Mouse (Mus musculus) MN1 (cell line): ENCODE data around the gene Osbpl5.
"Not testable (repeated sequence)": the region's sequence is repeated elsewhere in the genome, so short reads cannot be mapped to it uniquely, and the experiment has no call there.

Source experiments
- DNase-seq: peaks from one replicate; pipeline ENCODE4 v3.0.0-alpha.2; 2016; ENCODE audit warnings: low spot score

Gene Osbpl5

DNA sequence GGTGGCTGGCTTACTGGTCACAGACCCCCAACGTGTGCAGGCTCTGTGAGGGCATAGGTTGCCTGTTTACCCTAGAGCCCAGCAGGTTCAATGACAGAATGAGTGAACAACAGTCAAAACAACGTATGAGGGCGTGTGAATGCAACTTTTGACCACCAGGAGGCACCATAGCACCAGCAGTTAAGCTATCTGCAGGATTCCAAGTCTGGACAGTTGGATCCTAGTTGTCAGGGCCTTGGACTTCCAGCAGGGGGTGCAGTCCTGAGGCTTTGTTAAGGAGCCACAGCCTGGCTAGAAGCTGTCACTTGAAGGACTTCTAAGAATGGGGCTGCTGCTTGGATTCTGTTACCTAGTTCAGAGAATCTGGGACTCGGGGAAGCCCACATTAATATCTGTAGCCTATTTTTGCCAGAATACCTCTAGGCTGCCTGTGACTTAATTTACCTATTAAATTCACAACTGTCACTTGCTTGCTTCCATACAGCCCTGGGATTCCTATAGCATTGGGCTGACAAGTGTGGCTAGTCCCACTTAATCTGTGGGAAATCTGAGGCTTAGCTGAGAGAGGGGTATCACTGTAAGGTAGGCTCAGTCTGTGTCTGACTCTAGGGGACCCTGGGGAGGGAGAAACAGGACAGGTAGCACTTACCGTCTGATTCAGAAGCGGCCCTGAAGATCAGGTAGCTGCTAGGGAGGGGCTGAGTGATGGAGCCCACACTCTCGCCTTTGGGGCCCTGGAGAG, 49.9 kb downstream of the Osbpl5 start:
- peak; percentile 95 for DNase-seq

DNA sequence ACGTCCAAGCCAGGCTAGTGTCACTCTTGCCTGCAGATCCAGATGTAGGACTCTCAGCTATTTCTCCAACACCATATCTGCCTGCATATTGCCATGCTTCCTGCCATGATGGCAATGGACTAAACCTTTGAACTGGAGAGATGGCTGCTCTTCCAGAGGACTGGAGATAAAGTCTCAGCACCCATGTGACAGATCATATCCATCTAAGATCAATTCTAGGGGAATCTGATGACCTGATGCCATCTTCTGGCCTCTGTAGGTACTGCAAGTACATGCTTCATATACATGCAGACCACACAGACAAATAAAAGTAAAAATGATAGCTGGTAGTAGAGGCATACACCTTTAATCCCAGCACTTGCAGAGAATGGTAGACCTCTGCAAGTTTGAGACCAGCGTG, 60.6 kb downstream of the Osbpl5 start:
- peak; percentile 19 for DNase-seq

DNA sequence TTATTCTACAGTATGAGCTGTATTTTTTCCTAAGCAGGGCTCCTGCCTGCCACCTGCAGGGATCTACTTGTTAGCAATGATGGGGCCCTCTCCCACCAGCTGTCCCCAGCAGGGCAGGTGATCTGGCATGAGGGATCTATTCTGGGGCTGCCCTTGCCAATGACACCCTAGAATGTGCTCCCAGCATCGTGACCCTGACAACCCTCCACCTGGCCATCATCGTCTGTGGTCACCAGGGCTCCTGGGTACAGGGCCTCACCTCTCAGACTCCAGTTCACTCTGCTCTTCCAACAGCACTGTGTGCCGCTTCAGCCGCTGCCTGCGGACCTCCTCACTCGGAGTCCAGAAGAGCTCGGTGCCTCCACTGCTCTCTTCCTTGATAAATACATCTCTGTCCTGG, 62.2 kb downstream of the Osbpl5 start:
- no peak for DNase-seq

DNA sequence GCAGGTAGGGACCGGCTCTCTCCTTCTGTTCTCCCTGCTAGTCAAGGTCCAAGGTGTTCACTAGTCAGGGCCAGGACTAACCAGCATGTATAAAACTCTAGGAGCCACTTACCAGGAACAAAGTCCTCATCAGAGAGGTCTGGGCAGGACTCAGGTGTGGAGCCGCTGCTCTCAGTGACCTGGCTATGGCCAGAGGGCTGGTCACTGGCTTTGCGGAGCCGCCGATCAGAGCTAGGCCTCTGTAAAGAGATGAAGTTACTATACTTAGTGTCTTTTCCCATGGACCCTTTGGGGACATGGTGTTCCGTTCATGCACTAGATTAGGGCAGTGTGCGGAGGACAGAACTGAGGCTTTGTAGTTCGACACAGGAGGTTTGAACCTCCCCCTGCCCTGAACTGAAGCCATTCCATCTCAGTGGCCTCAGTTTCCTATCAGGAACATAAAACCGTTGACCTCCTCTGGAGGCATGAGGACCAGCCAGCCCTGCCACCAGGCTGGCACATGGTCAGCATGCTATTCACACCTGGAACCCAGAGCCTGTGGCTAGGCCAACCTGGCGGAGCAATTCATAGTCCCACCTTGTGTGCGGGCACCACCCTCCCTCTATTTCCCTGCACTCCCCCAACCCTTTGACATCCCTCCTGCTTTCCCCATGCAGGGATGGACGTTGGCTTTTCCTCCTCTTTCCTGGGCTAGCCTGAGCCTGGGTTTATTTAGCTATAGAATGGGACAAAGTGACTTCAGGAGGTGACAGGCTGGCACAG, 63.9 kb downstream of the Osbpl5 start:
- DNase-seq: no peak

DNA sequence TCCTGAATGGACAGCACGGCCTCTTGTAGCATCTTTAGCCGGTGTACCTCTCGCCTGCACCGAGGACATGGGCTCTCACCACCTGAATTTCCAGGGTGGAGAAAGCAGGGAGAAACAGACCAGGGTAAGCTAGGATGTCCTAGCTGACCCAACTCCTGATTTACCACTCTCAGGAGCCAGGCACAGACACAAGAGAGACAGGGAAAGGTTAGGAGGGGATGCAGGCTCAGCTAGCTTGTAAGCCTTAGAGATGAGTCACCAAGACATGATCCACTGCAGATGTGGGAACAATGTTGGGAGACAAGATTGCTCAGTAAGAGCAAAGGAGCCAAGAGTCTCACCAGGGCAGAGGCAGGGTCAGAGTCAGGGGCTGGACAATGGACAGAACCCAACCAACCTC, 64.9 kb downstream of the Osbpl5 start:
- no peak for DNase-seq

DNA sequence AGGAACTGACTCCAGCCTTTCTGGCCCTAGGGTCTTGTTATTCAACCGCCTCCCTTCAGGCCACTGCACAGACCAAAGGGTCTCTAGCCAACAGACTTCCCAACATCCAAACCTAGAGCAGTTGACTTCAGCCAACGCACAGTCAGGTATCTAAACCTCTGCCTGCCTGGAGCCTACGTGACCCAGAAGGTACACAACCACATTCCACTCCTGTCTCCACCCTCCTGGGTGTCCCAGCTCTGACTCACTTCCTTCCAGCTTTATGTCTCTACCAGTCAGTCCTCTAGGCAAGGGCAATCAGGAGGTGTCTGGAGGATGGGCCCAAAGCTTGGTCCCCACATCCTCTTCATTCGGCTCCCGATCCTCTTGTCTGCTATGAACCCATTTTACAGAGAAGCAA, 65.6 kb downstream of the Osbpl5 start:
- no peak for DNase-seq

DNA sequence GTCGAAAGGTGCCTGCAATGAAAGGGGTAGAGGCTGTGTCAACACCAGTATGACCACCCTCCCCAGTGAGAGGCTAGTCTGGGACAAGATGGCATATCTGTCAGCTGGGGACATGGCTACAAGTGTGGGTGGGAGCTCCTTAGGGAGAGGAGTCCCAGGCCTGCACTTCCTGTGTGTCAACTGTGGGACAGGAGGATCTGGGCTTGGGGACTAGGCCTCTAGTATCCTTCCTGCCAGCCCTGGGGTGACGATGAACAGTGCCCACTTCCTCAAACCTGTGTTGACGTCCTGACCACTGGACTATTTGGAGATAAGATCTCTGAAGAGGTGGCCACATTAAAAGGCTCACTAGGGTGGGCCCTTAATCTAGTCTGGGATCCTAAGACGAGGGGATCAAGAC, 66.8 kb downstream of the Osbpl5 start:
- DNase-seq: no peak

DNA sequence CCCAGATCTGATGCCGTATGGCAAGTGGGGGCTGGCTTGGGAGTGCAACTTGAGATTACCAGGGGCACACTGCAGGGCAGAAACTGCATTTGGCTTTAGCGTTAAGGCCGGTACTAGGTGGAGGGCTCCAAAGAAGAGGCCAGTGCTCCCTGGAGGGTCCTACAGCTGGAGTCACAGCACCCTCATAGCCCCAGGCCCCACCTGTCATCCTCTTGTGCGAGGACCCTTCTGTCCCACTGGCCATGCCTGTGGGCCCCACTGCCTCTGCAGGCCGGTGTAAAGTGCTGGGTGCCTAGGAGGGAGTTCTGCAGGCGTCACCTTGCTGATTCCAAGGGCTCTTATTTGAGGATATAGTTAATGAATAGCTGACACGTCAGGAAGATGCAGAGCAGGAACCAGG, 67.3 kb downstream of the Osbpl5 start:
- DNase-seq: no peak

DNA sequence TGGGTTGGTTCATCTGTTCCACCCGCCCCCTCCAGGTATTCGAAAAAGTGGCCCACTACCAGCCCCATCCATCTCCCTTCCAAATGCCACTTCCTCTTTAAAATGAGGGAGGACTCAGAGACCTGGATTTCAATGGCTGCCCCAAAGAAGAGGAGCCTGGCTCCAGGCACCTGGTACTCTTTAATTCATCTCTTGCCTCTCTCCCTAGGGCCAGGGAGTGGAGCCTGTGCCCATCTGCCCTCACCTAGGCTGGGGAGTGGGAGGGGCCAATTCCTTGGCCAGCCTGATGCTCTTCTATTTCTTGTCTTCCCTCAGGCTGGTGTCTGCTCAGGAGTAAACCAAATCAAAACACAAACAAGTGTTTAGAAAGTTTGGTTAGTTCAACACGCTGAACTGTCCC, 70.1 kb downstream of the Osbpl5 start:
- not testable (repeated sequence) for DNase-seq

DNA sequence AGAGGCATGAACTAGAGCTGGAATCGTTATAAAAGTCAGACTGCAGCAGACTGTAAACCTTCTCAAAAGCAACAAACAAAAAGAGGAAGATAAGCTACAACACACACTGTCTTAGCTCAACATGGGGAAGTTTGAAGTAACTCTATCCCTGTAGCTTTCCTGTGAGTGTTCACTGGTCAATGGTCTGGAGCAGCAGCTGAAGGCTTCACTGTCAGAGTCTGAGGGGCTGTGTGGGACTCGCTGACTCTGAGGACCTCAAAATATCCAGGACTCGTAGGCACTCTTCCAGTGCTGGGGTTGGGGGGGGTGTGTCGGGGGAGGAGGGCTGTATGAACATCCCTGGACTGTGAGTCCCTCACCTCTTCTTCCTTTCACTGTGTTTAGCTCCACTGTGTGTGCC, 70.6 kb downstream of the Osbpl5 start:
- not testable (repeated sequence) for DNase-seq

DNA sequence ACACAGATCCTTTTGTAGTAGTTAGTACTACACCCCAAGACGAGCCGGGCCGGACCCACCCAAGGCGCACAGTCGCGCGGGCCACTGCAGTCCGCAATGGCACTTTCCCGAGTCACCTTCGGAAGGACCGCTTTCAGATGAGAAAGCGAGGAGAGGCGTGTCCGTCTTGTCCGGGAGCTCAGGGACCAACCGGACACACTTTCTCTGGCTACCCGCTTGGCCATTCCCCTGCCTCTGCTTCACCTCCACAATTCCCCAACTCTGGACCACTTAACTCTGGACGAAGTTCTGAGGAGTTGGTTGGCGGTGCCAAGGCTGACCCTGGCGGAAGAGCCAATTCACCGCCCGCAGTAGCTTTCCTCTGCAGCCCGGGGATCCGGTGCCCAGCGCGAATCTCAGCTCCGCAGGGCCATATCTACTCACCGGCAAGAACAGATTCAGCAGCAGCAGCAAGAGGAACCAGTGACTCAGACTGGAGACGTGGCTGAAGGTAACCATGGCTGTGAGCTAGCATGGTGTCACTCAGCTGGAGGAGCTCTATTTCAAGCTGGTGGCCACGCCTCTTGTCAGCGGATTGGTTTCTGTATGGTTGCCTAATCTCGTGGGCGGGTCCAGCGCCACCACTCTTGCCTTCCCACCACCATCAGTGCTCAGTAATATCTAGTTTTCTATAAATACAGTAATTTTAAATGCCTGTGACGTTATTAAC, 71.3 kb downstream of the Osbpl5 start, which contains the start of gene Tnfrsf23:
Gene Tnfrsf23 (minus strand): TSS at position 514 of the 709 bp plus-strand sequence.
- peak; percentile 83 for DNase-seq

DNA sequence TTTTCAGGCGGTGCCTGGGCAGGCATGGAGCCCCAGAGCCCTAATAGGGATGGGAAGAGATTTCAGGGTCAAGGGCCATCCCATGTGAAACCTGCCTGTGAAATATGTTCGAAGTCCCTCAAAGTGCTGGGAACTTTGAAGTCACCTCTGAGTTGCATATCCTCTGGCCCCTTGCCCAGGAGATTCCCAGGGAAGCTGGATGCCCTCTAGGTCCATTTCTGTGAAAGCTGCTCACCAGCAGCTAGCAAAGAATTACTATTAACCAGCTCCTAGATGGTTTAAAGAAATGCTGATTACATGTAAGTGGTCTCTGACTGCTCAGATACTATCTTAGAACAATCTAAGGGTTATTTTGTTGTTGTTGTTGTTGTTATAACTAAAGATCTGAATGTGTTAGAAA, 72.2 kb downstream of the Osbpl5 start:
- DNase-seq: not testable (repeated sequence)

DNA sequence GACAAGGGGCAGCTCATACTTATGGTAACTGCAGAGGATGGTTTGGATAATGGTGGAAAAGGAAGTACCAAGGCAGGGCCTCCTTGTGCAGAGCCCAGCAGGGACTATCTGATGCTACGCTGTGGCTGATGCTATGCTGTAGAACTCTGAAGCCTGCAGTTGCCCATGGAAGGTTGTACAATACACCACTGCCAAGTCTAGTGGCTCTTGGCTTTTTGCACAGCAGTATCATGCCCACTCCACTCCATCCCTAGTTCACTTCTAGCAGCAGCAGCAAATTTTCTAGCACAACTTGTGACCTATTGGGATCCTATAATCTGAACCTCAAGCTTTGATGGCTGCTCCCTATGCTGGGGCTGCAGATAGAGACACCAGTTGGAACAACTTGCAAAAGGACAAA, 75.2 kb downstream of the Osbpl5 start:
- DNase-seq: no peak

DNA sequence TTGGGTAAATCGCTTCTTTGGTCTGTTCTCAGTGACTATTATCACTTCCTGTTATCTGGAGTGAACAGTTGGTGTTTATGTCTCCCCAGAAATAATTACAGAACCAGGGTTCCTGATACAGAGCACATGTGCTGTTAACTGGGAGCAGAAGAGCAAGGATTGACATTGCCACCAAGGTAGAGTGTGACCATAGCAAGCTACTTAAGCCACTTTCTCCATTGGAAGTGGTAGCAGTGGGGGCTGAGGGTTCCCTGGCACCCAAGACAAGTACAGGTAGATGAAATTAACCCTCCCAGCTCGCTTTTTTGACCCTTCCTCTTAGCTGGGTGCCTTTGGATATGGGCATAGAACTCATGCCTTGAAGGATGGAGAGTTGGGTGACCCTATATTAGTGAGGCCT, 75.9 kb downstream of the Osbpl5 start:
- DNase-seq: not testable (repeated sequence)

DNA sequence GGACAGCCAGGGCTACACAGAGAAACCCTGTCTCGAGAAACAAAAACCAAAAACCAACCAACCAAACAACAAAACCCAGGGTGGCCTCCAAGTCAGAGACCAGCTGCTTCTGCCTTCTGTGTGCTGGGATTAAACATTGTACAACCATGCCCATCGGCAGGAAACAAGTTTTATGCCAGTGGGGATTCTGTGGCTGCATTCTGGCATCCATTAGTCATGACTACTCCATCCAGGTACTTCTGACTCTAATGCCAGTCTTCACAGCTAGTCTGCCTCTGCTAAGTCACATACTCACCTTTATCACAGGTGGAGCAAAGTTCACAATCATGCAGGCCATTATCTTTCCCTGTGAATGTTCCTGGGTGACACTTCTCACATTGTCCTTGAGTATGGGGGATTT, 77.1 kb downstream of the Osbpl5 start:
- not testable (repeated sequence) for DNase-seq

DNA sequence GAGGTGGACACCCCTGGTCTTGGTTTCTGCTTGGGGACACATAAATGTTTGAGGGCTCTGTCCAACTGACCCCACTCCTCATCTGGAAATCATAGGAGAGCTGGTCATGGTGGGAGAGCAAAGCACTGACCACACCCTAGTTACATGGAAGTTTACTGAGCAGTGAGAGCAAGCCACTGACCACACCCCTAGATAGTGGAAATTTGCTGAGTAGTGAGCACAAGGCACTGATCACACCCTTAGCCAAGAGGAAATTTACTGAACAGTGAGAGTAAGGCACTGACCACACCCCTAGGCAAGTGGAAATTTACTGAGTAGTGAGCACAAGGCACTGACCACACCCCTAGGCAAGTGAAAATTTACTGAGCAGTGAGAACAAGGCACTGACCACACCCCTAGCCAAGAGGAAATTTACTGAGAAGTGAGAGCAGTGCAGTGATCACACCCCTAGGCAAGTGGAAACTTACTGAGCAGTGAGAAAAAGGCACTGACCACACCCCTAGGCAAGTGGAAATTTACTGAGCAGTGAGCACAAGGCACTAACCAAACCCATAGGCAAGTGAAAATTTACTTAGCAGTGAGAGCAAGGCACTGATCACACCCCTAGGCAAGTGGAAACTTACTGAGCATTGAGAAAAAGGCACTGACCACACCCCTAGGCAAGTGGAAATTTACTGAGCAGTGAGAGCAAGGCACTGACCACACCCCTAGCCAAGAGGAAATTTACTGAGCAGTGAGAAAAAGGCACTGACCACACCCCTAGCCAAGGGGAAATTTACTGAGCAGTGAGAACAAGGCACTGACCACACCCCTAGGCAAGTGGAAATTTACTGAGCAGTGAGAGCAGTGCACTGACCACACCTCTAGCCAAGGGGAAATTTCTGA, 90.1 kb downstream of the Osbpl5 start:
- DNase-seq: peak; percentile 36

DNA sequence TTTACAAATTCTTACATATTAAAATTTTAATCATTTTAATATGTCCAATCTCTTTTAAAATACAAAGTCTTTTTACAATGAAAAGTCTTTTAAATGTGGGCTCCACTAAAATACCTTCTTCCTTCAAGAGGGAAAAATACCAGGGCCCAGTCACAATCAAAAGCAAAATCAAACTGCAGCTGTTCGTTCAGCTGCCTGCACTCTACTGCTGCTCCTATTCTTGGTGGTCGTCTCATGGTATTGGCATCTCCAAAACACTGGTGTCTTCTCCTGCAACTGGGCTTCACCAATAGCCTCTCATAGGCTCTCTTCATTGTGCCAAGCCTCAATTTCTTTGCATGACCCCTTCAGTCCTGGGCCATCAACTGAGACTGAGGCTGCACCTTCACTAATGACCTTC, 93.3 kb downstream of the Osbpl5 start:
- no peak for DNase-seq

DNA sequence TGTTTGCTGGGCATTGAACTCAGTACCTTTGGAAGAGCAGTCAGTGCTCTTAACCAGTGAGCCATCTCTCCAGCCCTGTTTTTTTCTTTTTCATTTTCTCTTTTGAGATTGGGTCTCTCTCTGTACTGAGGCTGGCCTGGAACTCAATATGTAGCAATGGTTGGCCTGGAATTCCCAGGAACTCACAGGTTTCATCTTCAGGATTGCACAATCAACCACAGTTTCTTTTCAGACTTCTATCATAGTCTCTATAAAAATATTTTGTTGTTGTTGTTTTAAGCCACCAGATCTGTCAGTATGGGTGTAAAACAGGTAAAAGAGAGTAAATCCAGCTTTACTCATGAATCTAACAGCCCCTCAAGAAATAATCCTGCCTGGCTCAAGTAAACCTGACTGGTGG, 96.0 kb downstream of the Osbpl5 start:
- DNase-seq: no peak

DNA sequence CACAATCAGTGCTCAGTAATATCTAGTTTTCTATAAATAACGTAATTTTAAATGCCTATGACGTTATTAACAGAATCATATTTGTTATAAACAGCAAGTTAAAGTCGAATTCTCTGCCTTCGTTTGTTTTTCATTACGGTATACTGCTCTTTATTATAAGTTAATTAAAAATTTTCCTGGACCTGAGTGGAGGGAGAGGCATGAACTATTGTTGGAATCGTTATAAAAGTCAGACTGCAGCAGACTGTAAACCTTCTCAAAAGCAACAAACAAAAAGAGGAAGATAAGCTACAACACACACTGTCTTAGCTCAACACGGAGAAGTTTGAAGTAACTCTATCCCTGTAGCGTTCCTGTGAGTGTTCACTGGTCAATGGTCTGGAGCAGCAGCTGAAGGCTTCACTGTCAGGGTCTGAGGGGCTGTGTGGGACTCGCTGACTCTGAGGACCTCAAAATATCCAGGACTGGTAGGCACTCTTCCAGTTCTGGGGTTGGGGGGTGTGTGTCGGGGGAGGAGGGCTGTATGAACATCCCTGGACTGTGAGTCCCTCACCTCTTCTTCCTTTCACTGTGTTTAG, 106.9 kb downstream of the Osbpl5 start:
- not testable (repeated sequence) for DNase-seq

DNA sequence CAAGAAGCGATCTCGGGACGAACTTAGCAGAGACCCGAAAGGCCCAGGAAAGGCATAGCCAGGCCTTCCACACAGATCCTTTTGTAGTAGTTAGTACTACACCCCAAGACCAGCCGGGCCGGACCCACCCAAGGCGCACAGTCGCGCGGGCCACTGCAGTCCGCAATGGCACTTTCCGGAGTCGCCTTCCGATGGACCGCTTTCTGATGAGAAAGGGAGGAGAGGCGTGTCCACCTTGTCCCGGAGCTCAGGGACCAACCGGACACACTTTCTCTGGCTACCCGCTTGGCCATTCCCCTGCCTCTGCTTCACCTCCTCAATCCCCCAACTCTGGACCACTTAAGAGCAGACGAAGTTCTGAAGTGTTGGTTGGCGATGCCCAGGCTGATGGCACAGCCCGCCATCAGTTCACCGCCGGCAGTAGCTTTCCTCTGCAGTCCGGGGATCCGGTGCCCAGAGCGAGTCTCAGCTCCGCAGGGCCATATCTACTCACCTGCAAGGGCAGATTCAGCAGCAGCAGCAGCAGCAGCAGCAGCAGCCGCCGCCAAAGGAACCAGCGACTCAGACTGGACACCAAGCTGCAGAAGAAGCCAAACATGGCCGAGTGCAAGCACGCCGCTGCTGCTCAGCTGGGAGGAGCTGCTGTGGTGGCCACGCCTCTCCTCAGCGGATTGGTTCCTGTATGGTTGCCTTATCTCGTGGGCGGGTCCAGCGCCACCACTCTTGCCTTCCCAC, 107.6 kb downstream of the Osbpl5 start, which contains the start of gene Tnfrsf22:
Gene Tnfrsf22 (minus strand): TSS at position 628 of the 735 bp plus-strand sequence.
- DNase-seq: peak; percentile 60

DNA sequence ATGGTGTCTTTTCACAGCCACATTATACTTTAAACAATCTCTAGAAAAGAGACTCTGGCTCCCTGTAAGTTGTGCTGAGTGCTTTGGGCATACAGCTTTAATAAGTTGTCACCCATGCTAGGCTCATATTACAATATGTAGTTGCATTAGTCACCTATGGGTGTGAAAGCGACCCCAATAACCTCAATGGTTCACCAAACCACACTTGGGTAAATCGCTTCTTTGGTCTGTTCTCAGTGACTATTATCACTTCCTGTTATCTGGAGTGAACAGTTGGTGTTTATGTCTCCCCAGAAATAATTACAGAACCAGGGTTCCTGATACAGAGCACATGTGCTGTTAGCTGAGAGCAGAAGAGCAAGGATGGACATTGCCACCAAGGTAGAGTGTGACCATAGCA, 112.8 kb downstream of the Osbpl5 start:
- not testable (repeated sequence) for DNase-seq
